Mouse (Mus musculus): Measurements from ENCODE around the gene Fam83f.

Fam83f gene

DNA sequence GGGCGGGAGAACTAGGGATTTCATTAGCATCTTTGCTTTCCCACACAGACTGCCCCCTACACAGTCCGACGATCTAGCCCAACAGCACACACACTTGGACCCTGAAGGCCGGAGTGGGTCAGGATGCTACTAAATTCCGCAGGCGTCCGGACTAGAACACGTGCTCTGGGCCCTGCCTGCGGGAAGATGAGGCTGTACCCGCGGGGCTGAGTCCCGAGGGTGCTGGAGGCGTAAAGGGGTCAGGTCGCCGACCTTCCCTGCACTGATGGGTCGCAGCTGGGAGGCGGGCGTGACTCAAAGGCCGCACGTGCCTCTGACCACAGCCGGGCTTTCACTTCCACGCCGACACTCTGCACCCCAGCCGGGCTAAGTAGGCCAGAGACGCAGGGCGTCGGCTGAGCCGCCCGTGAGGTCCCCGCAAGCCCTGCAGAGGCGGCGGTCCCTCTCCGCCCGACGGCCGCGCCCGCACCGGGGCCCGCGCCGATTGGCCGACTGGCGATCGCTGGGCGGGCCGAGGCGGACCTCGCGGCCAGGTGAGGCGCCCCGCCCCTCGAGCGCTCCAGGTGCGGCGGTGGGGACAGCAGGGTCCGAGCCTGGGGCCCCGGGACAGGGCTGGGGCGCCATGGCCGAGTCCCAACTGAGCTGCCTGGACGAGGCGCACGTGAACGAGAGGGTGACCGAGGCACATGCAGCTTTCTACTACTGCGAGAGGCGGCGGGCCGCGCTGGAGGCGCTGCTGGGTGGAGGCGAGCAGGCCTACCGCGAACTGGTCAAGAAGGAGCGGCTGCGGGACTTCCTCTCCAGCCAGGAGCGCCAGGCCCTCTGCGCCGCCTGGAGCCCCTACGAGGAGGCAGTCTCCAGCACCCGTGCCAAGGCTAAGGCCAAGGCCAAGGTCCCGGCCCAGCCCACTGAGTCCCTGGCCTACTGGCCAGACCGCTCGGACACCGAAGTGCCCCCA is at the start of gene Fam83f:
Gene Fam83f, plus strand, starts transcription at position 553 of the 958 bp plus-strand sequence.
- DNase-seq (ENCODE audit: low spot score in 2 of 2), result peak; percentile 69 to 72

DNA sequence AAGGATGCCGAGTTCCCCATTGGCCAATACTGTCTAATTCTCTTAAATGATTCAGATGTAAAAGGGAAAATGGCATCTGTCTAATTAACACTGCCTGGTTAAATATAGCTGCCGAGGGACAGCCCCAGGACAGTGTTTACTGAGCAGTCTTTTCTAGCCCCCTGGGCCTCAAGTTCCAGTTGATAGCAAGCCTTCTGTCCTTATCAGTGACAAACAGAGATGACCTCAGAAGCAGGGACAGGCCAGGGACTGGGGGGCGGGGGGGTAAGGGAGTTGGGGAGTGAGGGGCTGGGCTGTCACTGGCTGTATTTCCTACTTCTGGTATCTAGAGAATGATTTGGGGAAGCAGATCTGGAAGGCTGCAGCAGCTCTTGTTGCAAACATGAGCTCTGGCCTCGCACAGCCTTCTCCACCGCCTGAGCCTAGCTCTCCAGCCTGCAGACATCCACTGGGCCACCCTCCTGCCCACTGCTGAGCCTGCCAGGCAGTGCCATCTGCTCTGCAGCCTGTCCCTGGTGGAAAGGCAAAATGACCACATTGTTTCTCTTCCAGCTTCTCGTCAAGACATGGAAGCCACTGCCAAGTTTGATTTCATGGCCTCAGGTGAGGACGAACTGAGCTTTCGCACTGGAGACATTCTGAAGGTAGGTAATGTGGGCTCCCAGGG is 48.3 kb upstream of the Fam83f start:
- no peak for DNase-seq (ENCODE audit: low spot score in 2 of 2)

DNA sequence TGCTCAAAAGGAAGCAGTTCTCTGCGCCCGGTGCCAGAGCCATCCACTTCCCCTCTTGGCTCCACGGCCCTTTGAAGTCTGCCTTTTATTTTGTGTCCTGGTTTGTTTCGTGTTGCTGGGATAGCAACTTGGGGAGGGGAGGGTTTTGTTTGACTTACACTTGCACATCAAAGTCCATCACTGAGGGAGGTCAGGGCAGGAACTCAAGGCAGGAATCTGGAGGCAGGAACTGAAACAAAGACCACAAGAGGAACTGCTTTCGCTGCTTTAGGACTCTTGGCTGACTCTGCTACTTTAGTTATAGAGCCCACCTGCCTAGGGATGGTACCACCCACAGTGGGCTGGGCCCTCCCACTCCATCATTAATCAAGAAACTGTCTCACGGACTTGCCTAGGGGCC is 45.2 kb upstream of the Fam83f start:
- DNase-seq (ENCODE audit: low spot score in 2 of 2), result no peak

DNA sequence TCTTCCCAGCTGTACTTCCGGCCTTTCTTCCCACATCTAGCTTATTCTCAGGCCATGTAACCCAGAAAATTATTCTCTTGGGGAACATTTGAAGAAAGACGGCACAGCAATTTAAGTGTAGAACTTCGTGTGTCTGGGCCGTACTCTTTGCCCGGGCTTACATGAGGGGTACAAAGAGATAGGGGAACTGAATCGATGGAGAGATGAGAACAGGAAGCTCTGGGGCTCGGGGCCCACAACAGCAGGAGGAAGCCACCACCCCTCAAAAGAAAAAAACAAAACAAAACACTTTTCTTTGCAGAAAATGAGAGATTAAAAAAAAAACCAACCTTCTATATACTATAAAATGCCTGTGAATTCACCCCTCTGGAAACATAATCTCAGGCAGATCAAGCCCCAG is 41.5 kb upstream of the Fam83f start:
- DNase-seq (ENCODE audit: low spot score in 2 of 2), result no peak

DNA sequence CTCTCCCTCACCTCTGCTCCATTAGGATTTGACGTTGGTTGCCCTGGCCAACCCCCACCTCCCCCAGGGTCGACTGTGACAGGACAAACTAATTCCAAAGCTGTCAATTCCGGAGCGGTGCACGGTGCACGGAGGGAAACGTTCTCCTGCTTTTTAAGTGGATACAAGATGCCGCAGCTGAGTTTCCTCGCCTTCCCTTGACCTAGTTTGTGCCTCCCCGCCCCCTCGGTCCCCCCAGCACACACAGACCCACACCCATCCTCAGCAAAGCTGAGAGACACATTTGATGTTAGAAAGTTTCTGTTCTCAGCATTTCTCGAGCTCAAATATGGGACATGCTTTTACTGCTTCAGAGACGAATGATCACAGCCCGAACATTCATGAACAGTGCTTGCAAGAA is 40.9 kb upstream of the Fam83f start:
- no peak for DNase-seq (ENCODE audit: low spot score in 2 of 2)

DNA sequence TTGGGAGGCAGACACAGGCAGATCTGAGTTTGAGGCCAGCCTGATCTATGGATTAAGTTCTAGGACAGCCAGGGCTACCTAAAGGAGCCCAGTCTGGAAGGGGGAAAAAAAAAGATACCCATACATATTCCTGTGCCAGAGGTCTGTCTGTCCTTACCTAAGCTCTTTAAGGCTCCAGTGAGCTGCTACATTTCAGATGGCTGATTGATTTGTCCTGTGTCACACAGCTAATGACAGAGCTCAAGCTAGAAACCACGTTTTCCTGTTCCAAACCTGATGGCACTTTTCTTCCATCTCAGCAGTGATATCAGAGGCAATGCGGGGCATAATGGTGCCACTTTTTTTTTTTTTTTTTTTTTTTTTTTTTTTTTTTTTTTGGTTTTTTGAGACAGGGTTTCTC is 40.3 kb upstream of the Fam83f start:
- DNase-seq (ENCODE audit: low spot score in 2 of 2), result no peak

DNA sequence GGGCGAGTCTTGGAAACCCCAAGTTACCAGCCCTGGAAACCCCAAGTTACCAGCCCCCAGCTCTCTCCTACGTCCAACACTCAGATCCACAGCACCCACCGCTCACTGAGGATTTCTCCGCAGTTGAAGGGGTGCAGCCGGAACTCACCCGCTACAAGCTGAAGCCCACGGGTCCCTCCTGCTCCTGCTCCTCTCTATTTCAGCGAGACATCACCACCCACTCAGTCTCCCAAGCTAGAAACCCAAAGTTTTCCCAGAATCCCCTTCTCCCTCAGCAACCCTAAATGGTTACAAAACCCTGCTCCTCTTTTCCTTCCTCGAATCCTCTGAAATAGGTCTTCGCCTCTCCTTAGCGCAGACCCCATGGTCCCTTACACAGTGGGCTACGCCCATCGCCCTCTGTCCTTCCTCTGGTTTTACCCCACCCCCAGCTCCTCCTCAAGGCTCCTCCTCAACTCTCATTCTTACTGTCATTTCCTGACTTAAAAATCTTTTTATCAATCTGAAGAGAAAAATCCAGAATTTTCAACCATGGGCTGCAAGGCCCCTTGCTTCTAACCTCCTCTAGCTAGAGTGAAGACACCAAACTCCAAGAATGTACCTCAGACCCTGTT is 39.3 kb upstream of the Fam83f start:
- DNase-seq (ENCODE audit: low spot score in 2 of 2), result no peak

DNA sequence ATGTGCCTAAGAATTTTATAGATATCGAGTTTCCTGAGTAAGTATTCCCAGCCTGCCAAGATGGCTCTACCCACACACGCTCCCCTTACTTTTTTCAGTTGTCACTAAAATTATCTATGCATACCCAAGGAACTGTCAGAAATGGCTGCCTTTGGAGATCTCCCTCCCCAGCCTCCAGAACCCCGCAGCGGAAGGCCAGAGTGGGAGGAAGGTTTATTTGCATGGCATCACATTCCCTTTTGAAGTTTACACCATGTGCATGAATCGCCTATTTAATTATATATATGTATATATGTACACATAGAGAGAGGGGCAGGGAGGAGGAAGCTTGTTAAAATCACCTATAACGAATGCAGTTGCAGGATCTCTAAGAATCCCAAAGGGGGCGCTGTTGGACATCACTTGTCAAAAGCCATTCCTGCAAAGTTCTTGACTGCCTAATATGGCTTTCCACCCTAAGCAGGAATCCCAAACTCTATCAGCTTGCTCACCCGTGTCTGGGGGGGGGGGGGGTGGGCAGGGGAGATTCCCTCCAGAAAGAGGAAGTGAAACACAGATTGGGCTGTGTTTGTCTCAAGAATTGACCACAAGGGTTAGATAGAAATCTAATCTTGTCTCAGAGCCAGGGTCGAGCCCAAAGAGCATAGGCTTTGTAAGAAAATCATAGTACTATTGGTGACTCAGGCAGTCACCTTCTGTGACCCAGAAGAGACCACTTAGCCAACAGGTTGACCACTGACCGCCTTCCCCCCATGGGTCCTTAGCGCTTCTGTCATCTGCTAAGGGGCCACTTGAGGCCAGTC is 37.1 kb upstream of the Fam83f start:
- peak in 1 of 2 experiments; percentile 24 for DNase-seq (ENCODE audit: low spot score in 2 of 2)

GRCm38 (mm10) chr15:80636757-80637372 is 34.8 kb upstream of the Fam83f start:
- DNase-seq (ENCODE audit: low spot score in 2 of 2), result no peak

DNA sequence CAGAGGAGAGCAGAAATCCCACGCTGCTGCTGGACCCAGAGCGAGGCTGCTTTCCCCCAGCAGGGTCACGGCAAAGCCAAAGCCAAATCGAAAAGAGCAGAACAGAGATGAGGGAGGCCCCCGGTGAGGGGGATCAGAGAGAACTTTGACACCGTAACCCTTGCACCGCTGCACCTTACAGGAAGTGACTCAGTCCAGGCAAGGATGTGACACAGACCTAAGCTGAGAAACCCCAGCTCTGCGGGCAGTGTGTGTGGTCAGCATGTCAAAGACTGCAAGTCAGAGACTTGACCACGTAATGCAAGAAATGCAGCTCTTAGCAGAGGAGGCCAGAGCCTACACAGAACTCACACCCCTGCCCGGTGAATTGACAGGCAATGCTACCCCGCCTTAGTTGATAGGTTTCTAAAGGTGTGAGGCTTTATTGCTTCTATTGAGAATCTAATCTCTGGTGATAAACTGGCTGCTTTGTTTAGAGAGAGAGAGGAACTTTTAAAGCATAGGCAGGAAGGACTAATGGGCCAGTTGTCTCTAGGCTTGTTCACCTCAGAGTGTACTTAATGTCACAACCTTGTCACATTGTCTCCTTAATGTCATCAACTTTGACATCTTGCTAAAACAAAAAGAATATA is 32.5 kb upstream of the Fam83f start:
- DNase-seq (ENCODE audit: low spot score in 2 of 2), result no peak

DNA sequence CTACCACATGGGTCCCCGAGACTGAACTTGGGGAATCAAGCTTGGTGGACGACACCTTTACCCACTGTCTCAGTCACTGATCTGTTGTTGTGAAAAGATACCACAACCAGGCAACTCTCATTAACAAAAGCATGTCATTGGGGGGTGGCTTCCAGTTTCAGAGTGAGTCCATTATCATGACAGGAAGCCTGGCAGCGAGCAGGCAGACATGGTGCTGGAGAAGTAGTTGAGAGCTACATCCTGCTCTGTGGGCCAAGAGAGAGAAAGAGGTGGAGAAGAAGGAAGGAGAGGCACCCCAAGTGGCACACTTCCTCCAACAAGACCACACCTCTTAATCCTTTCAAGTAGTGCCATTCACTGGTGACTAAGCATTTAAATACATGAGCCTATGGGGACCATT is 31.8 kb upstream of the Fam83f start:
- no peak for DNase-seq (ENCODE audit: low spot score in 2 of 2)

GRCm38 (mm10) chr15:80641702-80642435 is 29.8 kb upstream of the Fam83f start:
- no peak for DNase-seq (ENCODE audit: low spot score in 2 of 2)

GRCm38 (mm10) chr15:80645006-80645797 is 26.4 kb upstream of the Fam83f start:
- no peak for DNase-seq (ENCODE audit: low spot score in 2 of 2)

DNA sequence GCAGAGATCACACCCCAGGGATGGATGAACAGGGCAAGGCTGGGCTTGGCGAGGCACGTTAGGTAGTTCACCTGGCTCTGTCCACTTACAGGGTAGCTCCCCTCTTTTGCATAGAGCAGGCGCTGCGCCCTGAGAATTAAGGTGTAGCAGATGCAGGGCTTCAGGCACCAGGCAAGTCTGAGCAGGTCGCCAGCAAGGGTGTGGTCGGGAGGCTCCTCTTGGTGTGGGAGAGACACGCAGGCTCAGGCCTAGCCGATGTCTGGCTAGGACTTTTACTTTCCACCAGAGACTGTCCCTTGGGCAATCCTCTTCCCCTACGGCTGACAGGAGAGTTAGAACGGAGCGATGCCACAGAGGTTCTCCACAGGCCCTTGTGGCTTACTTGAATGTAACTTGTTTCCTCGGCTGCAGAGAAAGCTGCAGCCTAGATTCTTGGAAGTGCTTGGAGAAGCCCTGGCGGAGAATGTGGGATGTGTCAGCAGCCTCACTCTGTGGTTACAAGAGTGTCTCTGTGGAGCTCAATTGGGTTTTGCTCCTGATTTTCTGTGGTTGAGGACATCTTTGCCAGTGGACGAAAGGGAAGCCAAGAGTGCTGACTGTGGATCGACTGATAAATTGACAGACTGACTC is 22.6 kb upstream of the Fam83f start:
- DNase-seq (ENCODE audit: low spot score in 2 of 2), result peak; percentile 59 to 65

DNA sequence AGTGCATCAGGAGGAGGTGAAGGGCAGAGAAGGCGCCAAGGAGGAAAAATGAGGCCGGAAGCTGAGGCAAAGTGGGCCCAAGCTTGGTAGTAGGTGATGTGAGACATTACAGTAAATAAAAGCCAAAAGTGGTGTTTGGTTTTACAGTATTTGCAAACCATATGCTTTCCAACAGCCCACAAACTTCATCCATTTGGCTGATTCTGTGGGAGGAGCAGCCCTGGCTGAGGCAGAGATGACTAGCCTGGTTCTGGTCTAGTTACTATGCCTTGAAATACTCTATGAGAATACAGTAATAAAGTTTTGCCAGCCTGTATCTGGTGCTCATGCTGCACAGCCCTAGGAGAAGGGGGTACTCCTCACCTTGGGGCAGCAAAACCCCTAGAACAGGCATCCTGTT is 21.2 kb upstream of the Fam83f start:
- no peak for DNase-seq (ENCODE audit: low spot score in 2 of 2)

DNA sequence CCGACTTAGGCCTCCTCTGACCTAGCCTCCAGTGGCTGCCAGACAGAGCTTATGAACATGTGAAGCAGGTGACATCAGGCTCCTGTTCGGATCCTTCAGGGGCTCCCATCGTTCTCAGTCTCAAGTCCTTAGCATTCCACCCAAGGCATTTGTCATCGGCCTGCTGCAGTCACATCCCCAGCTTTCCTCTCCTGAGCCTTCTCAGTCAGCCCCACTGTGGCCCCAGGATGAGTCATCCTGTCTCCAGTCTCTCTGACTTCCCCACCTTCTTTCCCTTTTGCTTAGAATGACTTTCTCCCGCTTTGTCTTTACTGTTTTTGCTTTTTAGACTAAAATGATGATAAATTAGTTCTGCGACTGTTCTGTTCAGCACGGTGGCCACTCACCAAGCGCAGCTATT is 17.8 kb upstream of the Fam83f start:
- DNase-seq (ENCODE audit: low spot score in 2 of 2), result no peak

DNA sequence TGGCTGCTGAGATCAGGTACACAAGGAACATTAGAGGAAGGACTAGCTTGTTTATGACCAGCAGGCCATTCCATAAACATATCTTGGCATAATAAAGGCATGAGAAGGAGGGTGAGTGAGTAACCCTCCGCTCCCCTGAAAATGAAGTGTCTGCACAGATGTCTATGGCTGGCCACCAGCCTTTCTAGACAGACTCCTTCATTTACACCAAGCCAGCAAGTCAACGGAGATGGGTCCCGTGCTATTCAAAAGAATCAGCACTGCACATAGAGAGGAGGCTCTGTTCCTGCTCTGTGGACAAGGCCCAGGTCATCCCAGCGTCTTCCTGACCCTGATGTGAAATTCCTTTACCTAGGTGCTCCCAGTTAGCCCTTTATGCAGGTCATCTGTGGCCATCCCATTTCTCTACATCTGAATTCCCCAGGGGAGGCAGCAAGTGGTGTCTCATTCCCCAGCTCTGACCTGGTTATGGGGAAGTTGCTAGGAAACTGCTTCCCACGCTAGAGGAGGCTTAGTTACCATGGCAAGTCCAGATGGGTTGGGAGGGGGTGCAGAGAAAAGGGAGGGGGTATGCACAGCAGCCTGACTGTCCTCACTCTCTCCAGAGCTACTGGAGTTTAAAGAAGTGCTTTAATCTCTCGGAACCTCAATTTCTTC is 12.7 kb upstream of the Fam83f start:
- DNase-seq (ENCODE audit: low spot score in 2 of 2), result no peak

DNA sequence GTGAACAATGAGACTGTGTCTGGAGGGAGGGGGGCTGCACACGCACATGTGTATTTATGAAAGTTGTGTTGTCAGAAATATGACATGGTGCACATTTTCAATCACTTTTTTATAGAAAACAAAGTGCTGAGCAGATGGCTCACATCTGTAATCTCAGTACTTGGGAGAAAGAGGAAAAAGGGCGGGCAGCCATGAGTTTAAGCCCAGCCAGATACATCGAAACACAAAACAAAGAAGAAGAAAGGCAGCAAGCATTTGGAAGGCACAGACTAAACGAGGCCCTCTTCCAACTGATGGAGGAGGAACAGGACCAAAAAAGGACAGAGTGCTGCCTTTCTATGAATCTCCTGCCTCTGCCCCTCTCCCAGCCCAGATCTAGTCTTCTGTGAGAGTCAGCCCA is 10.7 kb upstream of the Fam83f start:
- no peak for DNase-seq (ENCODE audit: low spot score in 2 of 2)

All from urinary bladder, postnatal 36 days (tissue).